Mouse (Mus musculus) megakaryocyte-erythroid progenitor cell, adult 5-6 weeks (primary cell): Measurements from ENCODE around the gene Cldn9. TPM values are rescaled to one million over a fixed set of nuclear protein-coding genes. Genes with fewer than 3 reads are reported as not detected.

ENCODE experiments used
- ATAC-seq: replicated peaks from 2 replicates; pipeline ENCODE4 v1.8.0; 2016; ENCODE audit warnings: mild to moderate bottlenecking, inconsistent platforms; ENCODE audit not compliant: severe bottlenecking, poor library complexity, low FRiP score, low TSS enrichment
- total RNA-seq, 2 experiments: library from RNA; stranded (forward) in 1 of 2; stranded (reverse) in 1 of 2; fragments of 200-1000, 215-1000 nt in 1 of 2; fragments of >200 nt in 1 of 2; fragmentation: Nextera tagmentation in 1 of 2; gene quantifications; 2 replicates each; pipeline ENCODE4 v1.2.3; 2014 to 2017

Gene Cldn9
- total RNA-seq (2014; fragmentation: Nextera tagmentation) (not detected in 2 replicates), total RNA-seq (2017) (not detected in 2 replicates)

DNA sequence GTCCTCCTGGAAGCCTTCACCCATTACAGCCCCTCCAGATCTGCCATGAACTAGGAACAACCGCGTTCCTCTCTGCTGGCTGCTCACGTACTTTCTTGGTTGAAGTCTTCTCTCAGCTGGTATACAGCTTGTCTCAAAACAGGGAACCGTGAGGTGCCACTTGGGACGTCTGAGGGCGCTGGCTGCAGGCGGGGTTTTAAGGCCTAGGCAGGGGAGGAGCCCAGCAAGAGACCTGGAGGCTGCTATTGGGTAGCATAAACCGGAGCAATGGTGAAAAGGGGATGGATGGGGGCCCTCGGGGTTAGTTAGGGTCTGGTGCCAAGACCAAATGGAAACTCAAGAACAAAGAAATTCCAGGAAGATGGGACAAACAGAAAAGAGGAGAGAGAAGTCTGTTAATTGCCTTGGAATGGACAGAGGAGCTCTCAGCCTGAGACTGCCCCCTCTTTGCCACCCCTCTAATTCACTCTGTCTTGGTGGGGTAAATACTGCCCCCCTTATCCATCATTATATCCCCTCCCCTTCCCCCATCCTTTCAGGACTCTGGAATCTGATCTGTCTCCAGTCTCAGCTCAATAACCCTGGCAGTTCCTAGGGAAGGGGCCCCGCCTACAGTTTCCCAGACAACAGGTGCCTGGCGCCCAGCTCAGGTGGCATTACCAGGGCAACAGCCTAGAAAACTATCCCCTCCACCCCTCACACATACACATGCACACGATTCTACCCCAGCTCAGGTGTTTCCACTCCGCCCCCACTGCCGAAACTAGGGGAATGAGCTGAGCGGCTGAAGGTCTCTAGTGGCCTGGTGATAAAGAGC is at the start of gene Cldn9:
TSS of gene Cldn9 (minus strand) at position 171 of the 817 bp plus-strand sequence.
- no peak for ATAC-seq

DNA sequence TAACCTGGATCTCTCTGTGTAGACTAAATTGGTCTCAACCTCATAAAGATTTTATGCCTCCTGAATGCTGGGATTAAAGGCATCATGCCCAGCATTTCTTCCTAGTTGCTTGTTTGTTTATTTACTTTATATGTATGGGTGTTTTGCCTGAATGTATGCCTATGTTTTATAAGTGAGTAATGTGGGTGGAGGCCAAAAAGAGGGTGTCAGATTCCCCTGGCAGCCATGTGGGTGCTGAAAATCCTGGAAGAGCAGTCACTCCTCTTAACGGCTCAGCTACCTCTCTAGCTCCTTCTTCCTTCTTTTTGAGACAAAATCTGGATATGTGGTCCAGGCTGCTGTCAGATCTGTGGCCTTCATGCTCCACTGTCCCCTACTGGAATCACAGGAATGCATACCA is 46.6 kb upstream of the Cldn9 start:
- no peak for ATAC-seq

DNA sequence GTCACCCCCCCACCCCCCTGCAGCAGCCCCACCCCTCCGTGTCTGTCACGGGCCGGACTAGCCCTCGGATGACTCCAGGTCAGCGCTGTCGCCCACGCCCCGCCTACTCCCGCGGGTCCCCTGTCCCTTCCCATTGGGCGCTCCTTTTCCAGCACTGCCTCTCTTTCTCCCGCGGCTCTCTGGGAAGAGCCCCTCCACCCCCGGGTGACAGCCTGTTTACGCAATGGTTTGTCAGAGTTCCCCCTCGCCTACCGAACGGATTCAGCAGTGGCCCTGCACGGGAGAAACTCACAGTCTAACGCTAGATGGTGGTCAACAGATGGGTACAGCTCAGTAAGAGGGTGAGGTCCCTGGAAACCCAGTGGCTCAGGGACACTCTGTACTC is 42.9 kb upstream of the Cldn9 start:
- ATAC-seq = peak; percentile 68

DNA sequence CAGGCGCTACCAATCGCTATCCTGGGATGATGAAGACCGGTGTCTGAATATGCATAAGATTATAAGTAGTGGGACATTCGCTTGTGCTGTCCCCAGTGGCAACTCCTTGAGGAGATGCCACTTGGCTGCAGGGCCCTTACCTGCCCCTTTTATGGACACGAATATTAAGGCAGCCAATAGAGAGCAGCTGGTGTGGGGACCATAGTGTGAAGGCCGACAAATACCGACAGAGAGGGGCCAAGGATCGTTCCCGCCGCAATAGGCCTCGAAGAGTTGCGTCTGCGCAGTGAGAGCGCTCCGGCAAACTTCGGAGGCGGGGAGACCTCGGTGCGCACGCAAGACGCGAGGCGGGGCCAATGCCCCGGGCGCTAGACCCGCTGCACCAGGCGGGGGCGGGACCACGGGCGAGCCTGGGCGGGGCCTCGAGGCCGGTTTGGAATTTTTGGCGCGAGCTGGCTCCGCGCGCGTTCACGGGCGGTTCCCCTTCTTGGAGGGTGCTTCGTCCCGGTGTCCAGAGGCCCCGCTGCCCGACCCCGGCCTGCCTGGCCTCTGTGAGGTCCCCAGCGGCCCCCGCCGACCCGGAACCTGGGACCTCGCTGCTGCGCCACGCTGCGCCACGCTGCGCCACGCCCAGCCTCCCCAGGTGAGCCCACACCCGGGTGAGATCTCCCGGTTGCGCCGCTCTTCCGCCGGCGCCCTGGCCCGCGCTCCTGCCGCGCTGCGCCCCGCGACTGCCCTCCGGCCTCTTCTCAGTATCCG is 42.4 kb upstream of the Cldn9 start, which contains the start of gene Pkmyt1:
TSS of gene Pkmyt1 (plus strand) at position 338 of the 759 bp plus-strand sequence.
- ATAC-seq = peak; percentile 89

DNA sequence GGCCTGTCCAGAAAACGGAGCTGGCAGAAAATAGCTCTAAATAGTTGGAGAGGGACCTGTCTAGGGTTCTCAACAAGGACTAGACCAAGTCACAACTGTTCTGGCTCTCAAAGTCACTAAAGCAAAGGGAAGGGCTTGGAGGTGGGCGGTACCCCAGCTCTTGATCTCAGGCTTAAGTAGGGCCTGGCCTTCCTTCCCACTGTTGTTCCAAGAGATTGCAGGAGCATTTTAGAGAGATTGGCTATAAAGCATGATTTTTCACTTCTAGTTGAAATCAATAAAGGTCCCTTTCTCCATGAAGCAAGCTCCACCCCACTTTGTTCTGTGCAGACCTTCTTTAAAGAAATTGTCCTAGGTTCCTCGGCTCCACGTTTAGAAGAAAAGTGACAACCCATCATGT is 41.7 kb upstream of the Cldn9 start:
- ATAC-seq = peak; percentile 7; the same call in 1 of the 2 replicates

DNA sequence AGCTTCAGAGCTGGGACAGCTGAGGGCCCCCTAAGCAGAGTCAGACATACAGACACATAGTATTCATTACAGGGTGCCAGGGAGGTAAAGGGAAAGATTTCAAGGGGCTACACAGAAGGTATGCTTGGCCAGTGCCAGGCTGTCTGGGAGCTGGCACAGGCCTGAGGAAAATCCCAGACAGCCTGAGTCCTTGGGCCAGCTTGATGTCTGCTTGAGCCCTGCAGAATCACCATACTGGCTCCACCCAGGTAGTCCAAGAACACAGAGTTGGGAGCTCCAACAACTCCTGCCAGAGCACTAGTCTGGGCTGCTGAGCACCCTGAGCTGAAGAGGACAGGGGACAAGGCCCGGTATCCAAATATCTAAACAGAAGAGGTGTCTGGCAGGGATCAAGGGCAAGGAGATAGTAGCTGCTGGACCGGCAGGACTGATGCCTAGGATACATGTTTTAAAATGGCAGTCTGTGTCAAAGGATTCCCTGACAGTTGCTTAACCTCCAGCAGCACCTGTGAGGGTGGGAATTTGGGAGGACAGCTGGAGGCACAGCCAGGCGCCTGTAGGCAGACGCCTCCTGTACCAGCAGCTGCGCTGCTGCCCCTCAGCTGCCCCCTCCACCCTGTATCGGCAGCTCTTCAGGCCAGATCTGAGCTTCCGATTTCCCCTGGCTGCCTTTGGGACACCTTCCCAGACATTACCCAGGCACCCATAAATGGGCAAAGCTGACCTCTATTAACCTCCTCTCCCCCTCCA is 38.7 kb upstream of the Cldn9 start, which contains the start of gene 1520401A03Rik:
TSS of gene 1520401A03Rik (minus strand) at position 408 of the 750 bp plus-strand sequence.
- no peak for ATAC-seq

DNA sequence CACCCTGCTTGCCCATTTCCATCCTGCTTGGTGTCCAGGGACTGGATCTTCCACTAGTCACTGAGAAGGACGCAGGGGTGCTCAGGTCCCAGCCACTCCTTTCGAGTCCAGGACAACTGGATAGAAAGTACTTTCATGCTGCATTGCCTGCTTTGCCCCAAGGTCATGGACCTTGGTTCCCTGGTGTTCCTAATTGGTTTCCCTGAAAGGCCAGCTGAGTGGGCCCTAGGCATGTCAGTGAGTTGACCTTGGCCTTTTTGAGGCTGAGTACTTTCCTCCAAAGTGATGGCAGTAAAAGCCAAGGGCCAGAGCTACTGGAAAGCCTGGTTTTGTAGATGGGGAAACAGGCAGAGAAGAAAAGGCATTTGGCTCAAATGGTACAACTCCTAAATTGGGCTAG is 38.1 kb upstream of the Cldn9 start:
- ATAC-seq = no peak

DNA sequence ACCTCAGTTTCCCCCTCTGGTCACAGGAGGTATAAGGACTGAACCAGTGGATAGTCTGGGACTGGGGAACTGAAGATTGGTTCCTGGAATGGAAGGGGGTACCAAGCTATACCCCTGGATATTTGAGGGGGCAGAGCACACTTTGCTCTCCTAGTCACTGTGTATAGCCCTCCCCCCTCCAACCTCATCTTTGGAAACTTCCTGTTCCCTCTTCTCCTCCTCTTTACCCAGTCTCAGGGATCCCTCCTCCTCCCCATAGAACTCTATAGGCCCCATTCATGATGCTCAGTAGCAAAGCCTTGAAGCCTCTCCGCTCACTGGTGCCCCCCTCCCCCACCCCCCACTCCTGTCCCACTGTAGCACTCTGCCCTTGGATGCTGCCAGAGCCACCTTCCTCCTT is 35.6 kb upstream of the Cldn9 start:
- no peak for ATAC-seq

DNA sequence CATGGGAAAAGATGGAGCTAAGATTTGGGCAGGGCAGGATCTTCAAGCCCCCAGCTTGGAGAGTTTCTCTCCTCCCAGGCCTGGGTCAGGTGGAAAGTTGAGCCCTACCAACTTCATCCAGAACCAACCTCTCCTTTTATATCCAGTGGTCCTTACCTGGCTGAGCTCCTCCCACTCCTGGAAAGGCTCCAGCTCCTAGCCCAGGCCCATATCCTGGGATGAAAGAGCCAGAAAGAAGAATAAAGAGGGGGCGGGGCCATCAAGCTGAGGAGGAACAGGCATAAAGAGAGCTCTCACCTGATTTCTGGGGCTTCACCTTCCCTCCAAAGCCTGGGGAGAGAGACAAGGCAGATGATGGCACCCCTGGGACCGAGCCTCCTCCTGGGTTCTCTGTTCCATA is 33.2 kb upstream of the Cldn9 start:
- no peak for ATAC-seq

DNA sequence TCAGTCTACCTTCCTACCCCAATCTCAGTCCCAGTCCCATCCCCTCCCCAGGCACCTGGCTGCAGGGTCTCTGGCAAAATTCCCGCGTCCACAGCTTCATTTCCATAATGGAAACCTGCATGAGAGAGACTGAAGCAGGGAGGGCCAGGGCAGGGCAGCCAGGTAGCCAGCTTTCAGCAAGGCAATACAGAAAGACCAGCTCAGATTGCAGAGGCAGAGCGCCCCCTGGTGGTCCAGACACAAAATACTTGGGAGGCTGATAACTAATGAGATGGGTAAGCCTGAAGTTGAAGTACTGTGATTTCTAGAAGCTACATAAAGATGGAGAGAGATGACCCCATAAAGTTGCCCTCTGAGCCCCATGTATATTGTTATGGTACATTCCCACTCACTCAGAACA is 22.4 kb upstream of the Cldn9 start:
- ATAC-seq = peak; percentile 75

DNA sequence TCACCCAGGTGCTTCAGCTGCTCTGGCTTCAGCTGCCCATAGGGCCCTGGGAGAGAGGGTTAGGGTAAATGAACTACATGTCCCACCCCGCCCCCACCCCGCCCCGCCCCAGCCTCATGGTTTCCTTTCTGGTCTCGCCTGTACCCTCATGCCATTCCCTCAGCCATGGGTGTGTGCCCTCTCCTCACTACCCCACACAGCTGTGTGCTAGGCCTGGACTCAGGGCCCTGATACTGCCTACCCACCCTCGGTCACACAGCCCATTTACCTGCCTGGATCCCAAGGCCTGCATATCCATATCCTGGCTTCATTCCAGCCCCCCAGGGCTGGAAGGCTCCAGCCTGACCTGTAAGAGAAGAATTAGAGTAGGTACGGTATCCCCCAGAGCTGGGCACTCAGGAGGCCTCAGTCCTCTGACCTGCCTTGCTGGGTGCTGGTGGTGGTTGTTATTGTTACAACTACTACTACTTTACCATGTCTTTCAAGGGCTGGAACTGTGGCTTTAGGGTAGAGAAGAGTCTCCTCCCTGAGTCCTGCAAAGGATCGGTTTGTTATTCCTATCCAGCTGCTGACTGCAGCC is 21.8 kb upstream of the Cldn9 start:
- no peak for ATAC-seq

DNA sequence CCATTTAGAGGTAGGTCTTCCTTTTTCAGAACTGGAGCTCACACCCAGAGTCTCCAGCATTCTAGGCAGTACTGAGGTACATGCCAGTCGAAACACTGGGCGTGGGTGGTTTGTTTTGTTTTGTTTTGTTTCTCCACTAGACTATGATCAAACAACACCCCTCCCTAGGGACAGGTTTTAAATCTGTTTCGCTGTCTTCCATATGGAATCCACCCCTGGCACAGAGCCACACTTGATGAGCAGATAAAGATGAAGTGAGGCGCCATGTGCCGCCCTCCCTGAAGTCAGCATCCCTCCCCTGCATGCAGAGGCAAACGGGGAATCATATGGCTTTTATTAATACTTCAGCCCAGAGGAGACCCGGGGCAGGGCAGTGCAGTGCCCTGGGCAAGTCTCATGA is 20.9 kb upstream of the Cldn9 start:
- no peak for ATAC-seq

DNA sequence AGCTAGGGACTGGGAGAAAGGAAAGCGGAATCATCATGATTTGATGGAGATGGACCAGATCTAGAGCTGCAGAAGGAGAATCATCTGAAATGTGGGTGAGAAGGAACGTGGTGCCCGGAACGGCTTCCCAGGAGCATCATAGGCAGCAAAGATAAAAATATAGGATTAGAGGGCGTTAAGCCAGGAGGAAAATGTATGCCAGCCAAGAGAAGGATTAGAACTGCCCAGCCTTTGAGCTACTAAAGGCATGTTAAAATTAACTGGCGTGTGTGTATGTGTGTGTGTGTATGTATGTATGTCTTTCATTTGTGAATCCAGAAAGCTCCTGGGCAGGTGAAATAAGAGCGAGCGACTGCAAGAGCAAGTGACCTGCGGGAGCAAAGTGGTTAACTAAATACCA is 19.5 kb upstream of the Cldn9 start:
- no peak for ATAC-seq

DNA sequence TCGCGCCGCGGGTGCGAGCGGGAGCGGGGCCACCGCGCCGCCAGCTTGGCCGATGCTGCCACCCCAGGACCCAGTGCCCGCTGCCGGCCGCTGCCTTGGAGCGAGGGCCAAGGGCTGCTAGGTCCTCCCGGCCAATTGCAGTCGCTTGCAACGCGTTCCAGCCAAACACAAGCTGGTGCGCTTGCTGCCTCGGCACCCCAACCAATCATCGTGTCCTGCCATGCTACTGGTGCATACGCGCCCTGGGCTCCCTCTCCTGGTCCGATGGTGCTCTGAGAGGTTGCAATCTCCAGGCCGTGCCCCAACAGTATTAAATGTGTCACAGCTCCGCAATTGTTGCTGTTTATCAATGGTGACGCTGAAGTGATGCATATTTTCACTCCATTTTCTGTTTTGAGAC is 16.3 kb upstream of the Cldn9 start:
- peak; percentile 100 for ATAC-seq

DNA sequence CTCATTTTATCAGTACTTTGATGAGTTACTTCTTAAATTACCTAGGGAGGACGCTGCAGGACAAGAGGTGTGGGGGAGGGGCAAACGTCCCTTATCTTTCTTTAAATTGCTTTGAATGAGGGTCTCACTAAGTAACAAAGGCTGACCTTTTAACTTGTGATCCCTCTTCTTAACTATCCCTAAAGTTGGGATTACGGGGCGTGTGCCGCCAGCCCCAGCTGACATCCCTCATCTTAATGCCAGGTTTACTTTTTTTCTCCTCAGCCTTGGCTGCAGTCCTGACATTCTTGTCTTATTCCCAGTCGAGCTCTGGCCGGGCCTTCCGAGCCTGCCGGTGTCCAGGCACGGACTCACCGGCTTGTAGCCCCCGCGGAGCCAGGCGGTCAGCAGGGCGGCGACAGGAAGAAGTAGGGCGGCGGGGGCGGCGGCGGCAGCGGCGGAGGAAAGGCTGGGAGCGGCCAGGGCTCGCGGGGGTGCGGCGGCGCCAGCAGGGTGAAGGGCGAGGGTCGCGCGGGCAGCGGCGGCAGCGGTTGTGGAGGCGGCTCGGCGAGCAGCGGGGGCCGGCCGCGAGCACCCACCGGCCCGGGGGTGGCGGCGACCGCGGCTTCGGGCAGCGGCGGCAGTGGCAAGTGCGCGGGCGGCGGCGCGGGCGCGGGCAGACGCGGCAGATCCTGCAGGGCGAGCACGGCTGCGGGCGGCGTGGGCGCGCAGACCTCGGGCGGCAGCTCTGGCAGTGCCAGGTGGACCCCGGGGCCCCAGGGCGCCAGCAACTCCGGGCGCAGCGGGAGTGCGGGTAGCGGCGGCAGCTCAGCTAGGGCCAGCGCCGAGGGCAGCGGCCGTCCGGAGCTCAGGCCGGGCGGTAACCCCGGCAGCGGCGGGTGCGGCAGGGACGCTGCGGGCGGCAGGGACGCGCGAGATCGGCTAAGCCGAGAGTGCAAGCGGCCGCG is 15.6 kb upstream of the Cldn9 start:
- no peak for ATAC-seq

DNA sequence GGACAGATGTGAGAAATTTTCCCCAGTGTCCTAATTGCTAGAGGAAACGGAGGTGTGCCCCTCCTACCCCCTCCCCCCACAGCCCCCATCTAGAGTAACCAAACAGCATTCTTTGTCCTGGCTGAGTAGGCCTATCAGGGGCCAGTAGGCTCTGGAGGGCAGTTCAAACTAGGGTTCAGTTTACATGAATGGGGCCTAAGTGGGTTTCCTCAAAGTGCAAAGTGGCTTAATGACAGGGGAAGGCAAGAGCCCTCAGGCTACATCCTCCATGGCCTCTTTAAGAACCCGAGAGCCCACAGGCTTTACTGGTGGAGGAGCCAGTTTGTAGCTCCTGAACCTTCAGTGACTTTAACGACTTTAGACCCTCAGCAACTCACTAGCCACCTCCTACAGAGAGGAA is 12.0 kb upstream of the Cldn9 start:
- ATAC-seq = no peak

DNA sequence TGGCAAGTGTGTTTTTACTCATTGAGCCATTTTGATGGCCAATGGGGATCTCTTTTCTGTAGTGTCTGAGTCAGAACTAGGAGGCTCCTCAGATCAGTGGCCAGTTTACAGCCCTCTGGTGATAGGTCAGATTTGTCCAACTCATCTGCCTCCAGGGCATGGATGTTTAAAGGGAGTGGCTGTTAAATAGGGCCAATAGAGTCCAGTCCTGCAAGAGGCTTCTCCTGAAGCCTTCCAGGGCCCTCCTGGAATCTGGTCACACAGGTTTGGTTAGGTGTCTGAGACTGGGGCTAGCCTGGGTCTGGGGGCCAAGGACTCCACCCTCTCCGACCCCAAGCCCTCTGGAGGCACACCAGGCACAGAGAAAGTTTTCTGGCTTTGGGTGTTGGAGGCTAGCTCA is 10.7 kb upstream of the Cldn9 start:
- no peak for ATAC-seq

DNA sequence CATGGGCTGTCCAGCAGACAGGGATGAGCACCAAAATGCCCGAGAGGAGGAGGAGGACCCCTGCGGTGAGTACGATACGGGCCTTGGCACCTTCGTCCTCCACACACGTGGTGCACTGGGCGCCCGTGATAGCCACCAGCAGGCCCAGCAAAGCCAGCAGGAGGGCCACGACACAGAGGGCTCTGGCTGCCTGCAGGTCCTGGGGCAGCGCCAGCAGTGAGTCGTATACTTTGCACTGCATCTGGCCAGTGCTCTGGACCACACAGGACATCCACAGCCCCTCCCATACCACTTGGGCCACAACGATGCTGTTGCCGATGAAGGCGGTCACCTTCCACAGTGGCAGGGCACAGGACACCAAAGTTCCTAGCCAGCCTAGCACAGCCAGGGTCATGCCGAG is 600 bp downstream of the Cldn9 start:
- no peak for ATAC-seq

DNA sequence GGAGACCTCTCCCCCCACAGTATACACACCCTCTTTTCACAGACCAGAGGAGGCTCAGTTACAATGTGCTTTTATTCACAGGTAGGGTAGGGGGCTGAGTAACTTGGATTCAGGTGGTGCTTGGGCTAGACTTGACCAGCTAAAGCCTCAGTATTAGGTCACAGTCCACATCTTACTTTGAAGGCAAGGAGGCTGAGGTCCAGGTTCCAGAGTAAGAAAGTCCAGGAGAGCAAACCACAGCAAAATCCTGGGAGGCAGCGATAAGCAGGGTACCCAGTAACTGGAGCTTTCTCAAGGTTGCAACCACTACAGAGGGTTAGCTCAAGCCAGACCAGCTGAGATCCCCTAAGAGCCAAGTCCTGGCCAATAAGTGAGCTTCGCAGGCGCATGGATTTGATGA is 1.3 kb downstream of the Cldn9 start:
- no peak for ATAC-seq
